Mouse (Mus musculus) yolk sac, embryonic 10.5 days (tissue): Measurements from ENCODE around the gene Sema7a.

Experiments
- DNase-seq: peaks from one replicate; pipeline ENCODE4 v3.0.0-alpha.2; 2017; ENCODE audit warnings: low spot score

The Sema7a gene

DNA sequence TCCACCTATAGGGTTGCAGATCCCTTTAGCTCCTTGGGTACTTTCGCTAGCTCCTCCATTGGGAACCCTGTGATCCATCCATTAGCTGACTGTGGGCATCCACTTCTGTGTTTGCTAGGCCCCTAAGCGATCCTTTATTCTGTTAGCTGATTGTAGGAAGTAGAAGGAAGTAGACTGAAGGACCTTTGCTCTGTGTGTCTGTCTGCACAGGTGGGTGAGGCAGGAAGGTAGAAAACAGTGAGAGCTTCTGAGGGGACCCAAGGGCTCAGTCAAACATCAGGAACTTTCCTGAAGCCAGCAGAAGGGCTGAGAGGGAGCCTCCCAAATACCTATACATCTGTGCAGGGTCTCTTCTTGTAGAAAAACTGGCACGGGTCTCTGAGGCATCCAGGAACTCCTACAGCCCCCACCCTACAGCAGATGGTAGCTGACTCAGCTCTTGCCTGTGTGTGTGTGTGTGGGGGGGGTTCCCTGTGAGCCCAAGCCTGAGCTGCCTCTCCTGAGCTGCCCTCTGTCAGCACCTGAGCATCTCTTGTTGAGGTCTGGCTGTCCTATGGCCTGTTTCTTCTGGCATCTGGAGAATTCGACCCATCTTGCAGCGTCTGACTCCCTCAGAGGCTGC, 35.4 kb downstream of the Sema7a start:
- DNase-seq, result no peak

- DNase-seq, result no peak
Measured at GRCm38 (mm10) chr9:57978025-57978424, 38.1 kb downstream of the Sema7a start.

DNA sequence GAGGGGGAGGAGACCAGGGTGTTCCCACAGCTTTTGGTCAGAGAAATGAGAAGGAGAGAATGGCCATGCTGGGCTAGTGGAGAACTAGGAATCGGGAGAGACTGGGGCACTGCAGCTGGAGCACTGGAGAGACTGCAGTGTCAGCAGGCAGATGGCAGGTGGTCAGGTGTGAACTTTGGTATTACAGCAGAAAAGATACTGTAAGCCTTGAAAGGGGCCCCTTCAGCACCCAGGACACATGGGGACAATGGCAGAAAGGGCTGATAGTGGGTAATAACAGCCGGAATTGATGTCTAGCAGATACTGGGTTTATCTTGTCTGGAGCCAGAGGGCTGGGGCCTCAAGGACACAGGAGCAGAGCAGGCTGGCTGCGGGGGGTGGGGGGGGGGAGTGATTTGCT, 38.9 kb downstream of the Sema7a start:
- no peak for DNase-seq

DNA sequence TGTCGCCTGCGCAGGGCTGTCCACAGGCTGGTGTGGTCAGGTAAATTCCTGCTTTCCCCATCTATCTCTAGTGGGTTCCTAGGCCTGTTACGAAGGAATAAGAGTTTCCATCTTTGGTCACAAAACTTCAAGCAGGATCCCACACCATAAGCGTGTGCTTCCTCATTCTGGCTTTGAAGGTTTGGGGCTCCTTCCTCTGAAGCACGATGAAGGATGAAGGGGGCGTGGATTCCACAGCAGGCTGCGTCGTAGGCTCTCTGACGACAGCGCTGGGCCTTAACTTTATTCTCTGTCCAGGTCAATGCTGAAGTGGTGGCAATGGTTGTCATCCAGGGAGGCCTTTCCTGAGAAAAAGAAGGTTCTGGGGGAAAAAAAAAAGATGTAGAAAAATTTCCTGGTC, 40.7 kb downstream of the Sema7a start:
- DNase-seq, result no peak

- no peak for DNase-seq
Measured at GRCm38 (mm10) chr9:57985304-57985703, 45.4 kb downstream of the Sema7a start.

DNA sequence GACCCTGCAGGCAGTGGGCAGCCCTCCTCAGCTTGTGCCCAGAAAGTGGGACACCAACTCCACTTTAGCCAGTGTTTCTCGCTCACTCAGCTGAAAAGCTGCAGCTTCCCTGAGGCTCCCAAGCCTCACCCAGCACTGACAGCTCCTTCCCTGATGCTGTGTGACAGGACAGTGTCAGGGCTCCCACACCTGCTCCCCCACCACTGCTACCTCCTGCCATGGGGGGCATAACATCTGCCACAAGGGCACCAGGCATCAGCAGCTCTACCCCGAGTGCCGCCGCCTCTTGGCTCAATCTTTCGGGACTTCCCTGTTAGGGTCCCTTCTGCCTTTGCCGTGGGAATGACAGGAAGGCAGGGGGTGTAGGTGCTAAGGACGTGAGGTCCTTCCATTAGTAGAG, 46.4 kb downstream of the Sema7a start:
- DNase-seq, result no peak

- no peak for DNase-seq
Measured at GRCm38 (mm10) chr9:57988098-57988497, 48.2 kb downstream of the Sema7a start.

DNA sequence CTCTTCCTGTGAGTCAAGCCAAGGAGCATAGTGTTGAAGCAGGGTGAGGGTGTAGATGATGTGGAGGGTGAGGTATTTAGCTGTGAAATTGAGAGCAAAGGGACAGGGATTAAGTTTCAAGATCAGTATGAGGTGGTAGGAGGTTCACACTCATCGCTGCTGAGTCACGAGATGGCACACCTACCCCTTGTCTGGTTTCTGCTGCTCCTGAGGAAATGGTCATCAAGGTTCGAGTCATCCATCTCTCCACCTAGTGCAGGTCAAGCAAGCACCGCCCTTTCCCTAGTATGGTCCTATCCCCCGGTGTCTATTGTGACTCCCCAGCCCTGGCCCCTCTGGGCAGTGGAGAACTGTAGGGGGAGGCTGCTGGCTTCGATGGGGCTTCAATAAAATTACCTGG, 49.4 kb downstream of the Sema7a start:
- no peak for DNase-seq

DNA sequence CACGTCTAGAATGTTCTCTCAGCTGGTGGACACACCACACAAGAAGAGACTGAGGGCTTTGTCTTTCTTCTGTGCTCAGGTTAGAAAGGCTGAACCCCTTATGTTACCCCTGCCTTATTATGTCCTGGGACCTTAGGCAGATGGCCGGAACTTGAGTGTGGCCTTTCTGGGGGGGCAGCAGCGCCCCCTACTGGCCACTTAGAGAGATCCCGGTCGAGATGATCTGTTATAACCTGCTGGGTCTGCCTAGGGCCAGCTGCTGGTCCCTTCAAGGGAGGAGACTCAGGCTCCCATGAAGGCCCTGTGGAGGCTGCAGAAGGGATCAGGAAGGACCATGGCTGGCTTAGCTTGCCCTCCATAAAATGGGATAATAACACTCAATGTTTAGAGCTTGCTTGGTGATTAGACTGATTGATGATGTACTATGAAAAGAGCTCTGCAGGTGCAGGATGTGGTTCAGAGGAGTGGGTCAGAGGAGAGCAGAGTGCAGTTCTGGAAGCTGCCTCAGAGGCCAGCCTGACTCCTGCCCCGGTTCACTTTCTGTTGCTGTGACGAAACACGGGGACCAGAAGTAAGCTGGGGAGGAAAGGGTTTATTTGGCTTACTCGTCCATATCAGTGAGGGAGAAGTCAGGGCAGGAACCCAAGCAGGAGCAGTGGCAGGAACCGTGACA, 50.7 kb downstream of the Sema7a start:
- no peak for DNase-seq

DNA sequence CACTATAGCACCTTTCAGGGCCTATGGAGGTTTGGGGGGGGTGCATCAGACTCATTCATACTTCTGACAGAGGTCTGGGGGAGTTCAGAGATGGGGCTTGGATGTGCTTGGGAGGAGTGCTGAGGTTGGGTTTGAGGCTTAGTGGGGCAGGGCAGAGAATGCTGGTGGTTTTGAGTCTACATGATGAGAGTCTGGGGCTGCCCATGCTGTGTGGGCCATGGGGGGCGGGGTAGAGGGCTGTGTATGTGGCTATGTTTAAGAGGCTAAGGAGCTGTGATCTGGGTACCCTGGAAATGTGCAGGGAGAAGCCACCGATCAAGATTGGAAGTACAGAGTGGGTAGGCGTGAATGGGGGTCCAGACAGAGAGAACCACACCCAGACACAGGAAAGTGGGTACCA, 52.1 kb downstream of the Sema7a start:
- DNase-seq, result no peak

DNA sequence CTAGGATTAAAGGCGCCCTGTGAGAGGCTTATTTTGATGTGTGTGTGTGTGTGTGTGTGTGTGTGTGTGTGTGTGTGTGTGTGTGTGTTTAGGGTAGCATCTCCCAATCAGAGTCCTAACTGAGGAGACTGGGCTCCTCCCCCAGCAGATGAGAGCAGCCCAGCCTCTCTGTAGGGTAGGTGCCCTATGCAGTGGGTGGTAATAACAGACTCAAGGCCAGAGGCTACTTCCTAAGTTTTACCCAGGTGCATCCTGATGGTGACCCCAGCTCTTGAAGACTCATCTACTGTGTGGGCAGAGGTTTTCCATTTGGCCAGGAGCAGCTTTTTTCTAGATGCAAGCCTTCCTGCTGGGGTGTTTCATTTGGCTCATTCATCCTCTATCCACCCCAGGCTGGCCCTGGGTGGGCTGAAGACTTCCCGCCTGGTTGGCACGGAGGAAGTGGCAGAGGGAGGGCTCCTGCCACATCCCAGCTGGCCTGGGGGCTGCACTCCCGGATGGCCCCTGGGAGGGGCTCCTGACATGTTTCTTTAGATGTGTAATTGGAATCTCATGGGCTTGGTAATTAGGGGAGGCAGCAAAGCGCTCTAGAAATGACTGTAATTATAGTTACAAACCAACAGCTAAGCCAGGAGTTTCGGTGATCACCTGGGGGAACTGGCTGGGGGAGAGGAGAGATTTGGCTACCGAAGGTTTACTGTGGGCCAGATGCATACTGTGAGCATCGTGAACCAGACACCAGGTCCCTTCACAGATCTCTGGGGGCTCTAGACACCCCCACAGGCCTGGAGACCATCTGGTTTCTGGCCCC, 53.1 kb downstream of the Sema7a start:
- no peak for DNase-seq

- no peak for DNase-seq
Measured at GRCm38 (mm10) chr9:57995282-57995681, 55.4 kb downstream of the Sema7a start.

GRCm38 (mm10) chr9:57997511-57998031, 57.7 kb downstream of the Sema7a start:
- no peak for DNase-seq

- DNase-seq, result peak; percentile 60
Measured at GRCm38 (mm10) chr9:57998032-57998659, 58.2 kb downstream of the Sema7a start.

- DNase-seq, result no peak
Measured at GRCm38 (mm10) chr9:57998685-57999084, 58.8 kb downstream of the Sema7a start.

DNA sequence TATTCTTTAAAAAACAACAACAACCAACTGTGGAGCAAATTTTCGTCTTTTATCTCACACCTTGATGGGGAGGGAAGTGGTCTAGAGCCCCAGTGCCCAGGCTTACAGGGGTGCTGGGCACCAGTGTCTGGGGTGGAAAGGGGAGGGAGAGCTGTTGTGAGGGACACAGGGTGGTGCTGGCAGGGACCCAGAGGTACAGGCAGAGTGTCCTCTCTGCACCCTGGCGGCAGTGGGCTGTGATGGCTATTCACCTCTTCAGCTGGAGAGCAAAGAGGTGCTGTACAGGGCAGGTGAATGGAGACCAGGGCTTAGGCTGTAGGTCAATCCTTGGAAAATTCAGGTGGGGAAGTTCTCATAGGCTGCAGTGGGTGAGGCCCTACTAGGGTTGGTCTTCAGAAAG, 59.8 kb downstream of the Sema7a start:
- no peak for DNase-seq

GRCm38 (mm10) chr9:58003272-58003671, 63.4 kb downstream of the Sema7a start:
- DNase-seq, result no peak

DNA sequence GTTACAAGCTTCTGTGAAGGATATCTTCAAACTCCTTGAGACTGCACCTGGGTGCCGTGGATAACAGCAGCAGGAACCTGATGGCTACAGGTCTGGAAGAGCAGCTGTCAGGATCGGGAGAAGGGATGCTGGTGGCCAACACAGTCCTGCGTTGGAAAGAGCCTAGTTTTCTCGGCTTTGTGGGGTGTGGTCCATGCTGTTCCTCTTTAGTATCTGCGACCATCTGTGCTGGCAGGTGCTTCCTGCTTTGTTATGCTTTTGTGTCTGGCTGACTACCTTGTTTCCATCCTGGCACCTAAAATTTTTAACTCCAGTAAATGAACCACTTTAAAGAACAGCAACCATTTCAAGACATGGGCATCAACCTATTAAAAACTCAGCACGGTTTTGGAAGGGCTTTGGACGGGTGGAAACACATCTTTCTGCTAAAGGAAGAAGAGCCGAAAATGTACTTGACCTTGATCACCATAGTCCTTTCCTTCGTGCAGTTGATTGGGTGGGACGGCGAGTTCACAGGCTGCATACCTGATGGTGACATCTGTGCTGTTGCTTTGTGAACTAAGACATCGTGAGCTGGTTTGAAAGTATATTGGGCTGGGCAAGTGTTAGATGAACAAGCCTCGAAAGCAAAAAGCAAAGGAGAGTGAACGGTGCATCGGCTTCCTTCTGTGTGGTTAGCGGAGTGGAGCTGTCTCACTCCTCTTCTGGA, 66.0 kb downstream of the Sema7a start, which contains the start of gene Cyp11a1:
Gene Cyp11a1, plus strand, starts transcription at position 659 of the 709 bp plus-strand sequence.
- no peak for DNase-seq

GRCm38 (mm10) chr9:58008336-58009014, 68.6 kb downstream of the Sema7a start:
- DNase-seq, result no peak

DNA sequence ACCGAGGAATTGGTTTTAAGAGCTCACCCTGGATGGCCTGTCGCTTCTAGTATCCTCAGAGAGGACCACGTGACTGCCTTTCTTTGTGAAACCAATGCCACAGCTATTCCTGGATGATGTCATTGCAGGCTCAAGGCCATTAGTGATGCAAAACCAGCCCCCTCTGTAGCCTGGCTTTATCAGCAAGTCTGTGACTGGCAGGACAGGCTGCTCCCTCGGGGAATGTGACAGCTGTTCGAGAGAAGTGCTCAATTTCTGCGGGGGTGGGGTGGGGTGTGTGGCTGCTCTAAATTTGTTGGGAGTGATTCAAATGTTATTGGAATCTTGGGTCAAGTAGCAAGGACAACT, 69.1 kb downstream of the Sema7a start:
- DNase-seq, result peak; percentile 15

- no peak for DNase-seq
Measured at GRCm38 (mm10) chr9:58009588-58009987, 69.7 kb downstream of the Sema7a start.
